Mouse (Mus musculus) heart, adult 2 months (tissue): ENCODE measurements at regions not wholly inside any gene's neighbourhood (a gene's known extent, or its start where the extent isn't known, plus 50 kb on each side); places are given as distances from the start of the nearest gene placed in this dataset.

ENCODE experiments used
- DNase-seq, 2 experiments: peaks; one replicate each; pipeline ENCODE4 v3.0.0; 2021
- H3K27ac ChIP-seq: fragments of 200-600 bp; 2 replicates; pipeline ENCODE4 v1.8.1; 2022
- H3K27me3 ChIP-seq: fragments of 200-500 bp; 2 replicates; pipeline ENCODE4 v1.6.1; 2012; ENCODE audit warnings: mild to moderate bottlenecking, low read length, inconsistent platforms, mixed read lengths; ENCODE audit not compliant: control insufficient read depth, insufficient read depth
- H3K36me3 ChIP-seq: fragments of 200-500 bp; 2 replicates; pipeline ENCODE4 v1.6.1; 2012; ENCODE audit warnings: low read length, inconsistent platforms; ENCODE audit not compliant: control insufficient read depth, insufficient read depth
- H3K4me1 ChIP-seq: fragments of 200-500 bp; 2 replicates; pipeline ENCODE4 v1.6.1; 2011; ENCODE audit warnings: low read length; ENCODE audit not compliant: control insufficient read depth, insufficient read depth
- H3K4me3 ChIP-seq: fragments of 200-600 bp; 2 replicates; pipeline ENCODE4 v1.8.1; 2022
- H3K79me2 ChIP-seq: fragments of 200-500 bp; replicated peaks from 2 replicates; pipeline ENCODE4 v1.6.1; 2012; ENCODE audit warnings: mild to moderate bottlenecking, inconsistent platforms, low read length, moderate library complexity, mixed read lengths; ENCODE audit not compliant: control insufficient read depth, insufficient read depth
- H3K9ac ChIP-seq: fragments of 200-500 bp; 2 replicates; pipeline ENCODE4 v1.6.1; 2012; ENCODE audit warnings: low read depth, mild to moderate bottlenecking, control low read depth, inconsistent platforms, low read length, mixed read lengths
- CTCF ChIP-seq: fragments of 200-600 bp; IDR thresholded peaks from 2 replicates; pipeline ENCODE4 v1.8.1; 2022; ENCODE audit warnings: antibody characterized with exemption, mild to moderate bottlenecking, moderate library complexity
- EP300 ChIP-seq: fragments of 200-500 bp; IDR thresholded peaks from 2 replicates; pipeline ENCODE4 v1.6.1; 2011; ENCODE audit warnings: low read depth, low read length, control low read depth; ENCODE audit not compliant: insufficient read depth
- POLR2A ChIP-seq: fragments of 200-500 bp; IDR thresholded peaks from 2 replicates; pipeline ENCODE4 v1.6.1; 2011; ENCODE audit warnings: mild to moderate bottlenecking, low read depth, low read length, control low read depth; ENCODE audit not compliant: insufficient read depth
- WGBS: fragments of 180-500 bp; shearing (Covaris S2); methylation state at CpG from one replicate; pipeline ENCODE4 v1.1.7; 2018; 5-methylcytosine and 5-hydroxymethylcytosine counted together
- intact Hi-C: fragments of 180-260 bp; cut with DNase I; formaldehyde crosslinking; loops from one replicate; pipeline ENCODE4 v1.15.1; 2025

- 39% methylated on average over 8 of the region's 8 CpGs for WGBS
- Histone ChIP-seq H3K79me2 (no peaks in the 10 kb centered on the region), H3K4me3 (no peak overlapping the region), H3K27me3 (no peaks in the 10 kb centered on the region), H3K27ac (no peak overlapping the region), H3K9ac (no peak overlapping the region), H3K36me3 (no peaks in the 10 kb centered on the region), H3K4me1 (no peaks in the 10 kb centered on the region)
- intact Hi-C loops: no loop called here
- DNase-seq: no peak
- TF ChIP-seq POLR2A (no peak), CTCF (no peak), EP300 (no peak)
Measured at GRCm38 (mm10) chr15:86814808-86815421, 600.7 kb downstream of the Tbc1d22a start.

GRCm38 (mm10) chr15:86835996-86836395, 621.7 kb downstream of the Tbc1d22a start:
- H3K9ac ChIP-seq: no peak overlapping the region
- no peak for TF ChIP-seq EP300
- no peak for TF ChIP-seq CTCF
- TF ChIP-seq POLR2A: no peak
- no peak for DNase-seq

GRCm38 (mm10) chr15:86852161-86852870, 638.1 kb downstream of the Tbc1d22a start:
- TF ChIP-seq CTCF: no peak
- TF ChIP-seq EP300: no peak
- no peak for TF ChIP-seq POLR2A
- intact Hi-C loops: no loop called here
- no peak overlapping the region for H3K9ac ChIP-seq
- 40% methylated on average over 11 of the region's 11 CpGs for WGBS
- no peaks in the 10 kb centered on the region for H3K79me2 ChIP-seq
- no peak overlapping the region for H3K27ac ChIP-seq
- H3K4me3 ChIP-seq: no peak overlapping the region
- DNase-seq: no peak
- no peaks in the 10 kb centered on the region for H3K36me3 ChIP-seq
- H3K4me1 ChIP-seq: no peaks in the 10 kb centered on the region
- no peaks in the 10 kb centered on the region for H3K27me3 ChIP-seq

More at GRCm38 (mm10) chr15:86835996-86836395, 621.7 kb downstream of the Tbc1d22a start:
- Histone ChIP-seq H3K27me3 (no peaks in the 10 kb centered on the region), H3K4me3 (no peak overlapping the region), H3K4me1 (no peaks in the 10 kb centered on the region), H3K36me3 (no peaks in the 10 kb centered on the region), H3K79me2 (no peaks in the 10 kb centered on the region), H3K27ac (no peak overlapping the region)
- WGBS: 28% methylated on average over 6 of the region's 6 CpGs
- intact Hi-C loops: no loop called here

GRCm38 (mm10) chr15:86858356-86858906, 644.2 kb downstream of the Tbc1d22a start:
- no peak for TF ChIP-seq EP300
- TF ChIP-seq CTCF: no peak
- no peak for TF ChIP-seq POLR2A
- intact Hi-C loops: no loop called here

GRCm38 (mm10) chr15:86875721-86876309, 661.6 kb downstream of the Tbc1d22a start:
- WGBS: 12% methylated on average over 7 of the region's 7 CpGs
- H3K4me3 ChIP-seq: no peak overlapping the region
- no peaks in the 10 kb centered on the region for H3K4me1 ChIP-seq
- H3K27ac ChIP-seq: no peak overlapping the region
- no peak for DNase-seq
- TF ChIP-seq CTCF (no peak), EP300 (no peak), POLR2A (no peak)
- no peak overlapping the region for H3K9ac ChIP-seq
- H3K27me3 ChIP-seq: no peaks in the 10 kb centered on the region
- no peaks in the 10 kb centered on the region for H3K79me2 ChIP-seq
- intact Hi-C loops: no loop called here
- H3K36me3 ChIP-seq: no peaks in the 10 kb centered on the region

More at GRCm38 (mm10) chr15:86858356-86858906, 644.2 kb downstream of the Tbc1d22a start:
- Histone ChIP-seq H3K36me3 (no peaks in the 10 kb centered on the region), H3K9ac (no peak overlapping the region), H3K27me3 (no peaks in the 10 kb centered on the region), H3K79me2 (no peaks in the 10 kb centered on the region), H3K27ac (no peak overlapping the region), H3K4me3 (no peak overlapping the region), H3K4me1 (no peaks in the 10 kb centered on the region)
- 6% methylated on average over 3 of the region's 3 CpGs for WGBS
- DNase-seq: no peak
